Mouse (Mus musculus): ENCODE data around the gene Kif27. TPM values are rescaled to one million over a fixed set of nuclear protein-coding genes. Genes with fewer than 3 reads are reported as not detected.

The Kif27 gene
- polyA plus RNA-seq, 1 experiment from 2014 or later: 0.84 TPM

GRCm38 (mm10) chr13:58388379-58388778, 29.5 kb upstream of the Kif27 start:
- Histone ChIP-seq H3K27me3 (ENCODE audit: insufficient read depth, low read length) (no peaks in the 10 kb centered on the region), H3K36me3 (ENCODE audit: insufficient read depth, low read length) (peaks cover 15% of the 10 kb centered on the region), H3K9me3 (ENCODE audit: low read length) (no peaks in the 10 kb centered on the region), H3K4me3 (ENCODE audit: low read length) (no peak overlapping the region), H3K27ac (ENCODE audit: low read length) (no peak overlapping the region), H3K4me2 (replicated peaks; ENCODE audit: low read depth, low read length) (no peak overlapping the region), H3K9ac (replicated peaks; ENCODE audit: low read length) (no peak overlapping the region), H3K4me1 (ENCODE audit: insufficient read depth, low read length) (peaks cover 5% of the 10 kb centered on the region)
- 51% methylated on average over 3 of the region's 3 CpGs for WGBS
- no peak for ATAC-seq (ENCODE audit: low FRiP score, low TSS enrichment)

- Histone ChIP-seq H3K9me3 (ENCODE audit: low read length) (no peaks in the 10 kb centered on the region), H3K36me3 (ENCODE audit: insufficient read depth, low read length) (peaks cover 13% of the 10 kb centered on the region), H3K9ac (replicated peaks; ENCODE audit: low read length) (no peak overlapping the region), H3K4me3 (ENCODE audit: low read length) (no peak overlapping the region), H3K4me2 (replicated peaks; ENCODE audit: low read depth, low read length) (no peak overlapping the region), H3K4me1 (ENCODE audit: insufficient read depth, low read length) (peaks cover 5% of the 10 kb centered on the region), H3K27me3 (ENCODE audit: insufficient read depth, low read length) (no peaks in the 10 kb centered on the region), H3K27ac (ENCODE audit: low read length) (no peak overlapping the region)
- peak; percentile 52; the same call in 1 of the 2 replicates for ATAC-seq (ENCODE audit: low FRiP score, low TSS enrichment)
- 10% methylated on average over 7 of the region's 7 CpGs for WGBS
These were observed 29.0 kb upstream of the Kif27 start for GRCm38 (mm10) chr13:58387948-58388347.

- ATAC-seq (ENCODE audit: low FRiP score, low TSS enrichment): no peak
- 72% methylated on average over 7 of the region's 7 CpGs for WGBS
- H3K36me3 ChIP-seq (ENCODE audit: insufficient read depth, low read length): peaks cover 22% of the 10 kb centered on the region
- peak overlapping the region; percentile 86 for H3K4me2 ChIP-seq (replicated peaks; ENCODE audit: low read depth, low read length)
- H3K9me3 ChIP-seq (ENCODE audit: low read length): peaks cover 19% of the 10 kb centered on the region
- H3K27ac ChIP-seq (ENCODE audit: low read length): no peak overlapping the region
- H3K9ac ChIP-seq (replicated peaks; ENCODE audit: low read length): peak overlapping the region; percentile 81
- no peaks in the 10 kb centered on the region for H3K27me3 ChIP-seq (ENCODE audit: insufficient read depth, low read length)
- peaks cover 5% of the 10 kb centered on the region for H3K4me1 ChIP-seq (ENCODE audit: insufficient read depth, low read length)
- peak overlapping the region; percentile 69 for H3K4me3 ChIP-seq (ENCODE audit: low read length)
These were observed 26.6 kb upstream of the Kif27 start for GRCm38 (mm10) chr13:58385547-58385920.

- H3K4me1 ChIP-seq (ENCODE audit: insufficient read depth, low read length): peaks cover 5% of the 10 kb centered on the region
- no peak within 1 kb of the TSS for H3K27ac ChIP-seq (ENCODE audit: low read length)
- no peaks in the 10 kb centered on the region for H3K27me3 ChIP-seq (ENCODE audit: insufficient read depth, low read length)
- H3K9ac ChIP-seq (replicated peaks; ENCODE audit: low read length): peak within 1 kb of the TSS; percentile 81
- ATAC-seq (ENCODE audit: low FRiP score, low TSS enrichment): peak; percentile 81
- H3K4me3 ChIP-seq (ENCODE audit: low read length): peak within 1 kb of the TSS; percentile 69
- H3K36me3 ChIP-seq (ENCODE audit: insufficient read depth, low read length): peaks cover 26% of the 10 kb centered on the region
- 2% methylated on average over 80 of the region's 80 CpGs for WGBS
- peak within 1 kb of the TSS; percentile 86 for H3K4me2 ChIP-seq (replicated peaks; ENCODE audit: low read depth, low read length)
- H3K9me3 ChIP-seq (ENCODE audit: low read length): peaks cover 25% of the 10 kb centered on the region
These were observed 26.0 kb upstream of the Kif27 start, which contains the start of gene 2210016F16Rik for GRCm38 (mm10) chr13:58384779-58385546. TSS of gene 2210016F16Rik (minus strand) at chr13:58385225.

- H3K4me1 ChIP-seq (ENCODE audit: insufficient read depth, low read length): peaks cover 5% of the 10 kb centered on the region
- no peak for ATAC-seq (ENCODE audit: low FRiP score, low TSS enrichment)
- H3K36me3 ChIP-seq (ENCODE audit: insufficient read depth, low read length): peaks cover 26% of the 10 kb centered on the region
- peak overlapping the region; percentile 81 for H3K9ac ChIP-seq (replicated peaks; ENCODE audit: low read length)
- H3K9me3 ChIP-seq (ENCODE audit: low read length): peaks cover 25% of the 10 kb centered on the region
- H3K27me3 ChIP-seq (ENCODE audit: insufficient read depth, low read length): no peaks in the 10 kb centered on the region
- H3K4me2 ChIP-seq (replicated peaks; ENCODE audit: low read depth, low read length): peak overlapping the region; percentile 86
- H3K4me3 ChIP-seq (ENCODE audit: low read length): peak overlapping the region; percentile 69
- no peak overlapping the region for H3K27ac ChIP-seq (ENCODE audit: low read length)
- 42% methylated on average over 11 of the region's 11 CpGs for WGBS
These were observed 25.4 kb upstream of the Kif27 start for GRCm38 (mm10) chr13:58384371-58384770.

GRCm38 (mm10) chr13:58373153-58373470, 14.2 kb upstream of the Kif27 start:
- WGBS: 89% methylated on average over 2 of the region's 2 CpGs
- peaks cover 9% of the 10 kb centered on the region; the same call in 1 of the 2 replicates for H3K9me3 ChIP-seq (ENCODE audit: low read length)
- no peaks in the 10 kb centered on the region for H3K27me3 ChIP-seq (ENCODE audit: insufficient read depth, low read length)
- no peak for ATAC-seq (ENCODE audit: low FRiP score, low TSS enrichment)
- H3K4me1 ChIP-seq (ENCODE audit: insufficient read depth, low read length): no peaks in the 10 kb centered on the region
- no peak overlapping the region for H3K4me3 ChIP-seq (ENCODE audit: low read length)
- no peak overlapping the region for H3K27ac ChIP-seq (ENCODE audit: low read length)
- H3K4me2 ChIP-seq (replicated peaks; ENCODE audit: low read depth, low read length): no peak overlapping the region
- H3K9ac ChIP-seq (replicated peaks; ENCODE audit: low read length): no peak overlapping the region
- no peaks in the 10 kb centered on the region for H3K36me3 ChIP-seq (ENCODE audit: insufficient read depth, low read length)

GRCm38 (mm10) chr13:58372278-58373152, 13.6 kb upstream of the Kif27 start:
- Histone ChIP-seq H3K27me3 (ENCODE audit: insufficient read depth, low read length) (no peaks in the 10 kb centered on the region), H3K9me3 (ENCODE audit: low read length) (peaks cover 9% of the 10 kb centered on the region; the same call in 1 of the 2 replicates), H3K4me1 (ENCODE audit: insufficient read depth, low read length) (no peaks in the 10 kb centered on the region), H3K4me2 (replicated peaks; ENCODE audit: low read depth, low read length) (no peak overlapping the region), H3K9ac (replicated peaks; ENCODE audit: low read length) (no peak overlapping the region), H3K36me3 (ENCODE audit: insufficient read depth, low read length) (no peaks in the 10 kb centered on the region), H3K4me3 (ENCODE audit: low read length) (no peak overlapping the region), H3K27ac (ENCODE audit: low read length) (no peak overlapping the region)
- WGBS: 82% methylated on average over 5 of the region's 5 CpGs
- no peak for ATAC-seq (ENCODE audit: low FRiP score, low TSS enrichment)

- no peak overlapping the region for H3K4me3 ChIP-seq (ENCODE audit: low read length)
- no peaks in the 10 kb centered on the region for H3K9me3 ChIP-seq (ENCODE audit: low read length)
- H3K27ac ChIP-seq (ENCODE audit: low read length): no peak overlapping the region
- H3K9ac ChIP-seq (replicated peaks; ENCODE audit: low read length): no peak overlapping the region
- ATAC-seq (ENCODE audit: low FRiP score, low TSS enrichment): no peak
- H3K4me2 ChIP-seq (replicated peaks; ENCODE audit: low read depth, low read length): no peak overlapping the region
- H3K27me3 ChIP-seq (ENCODE audit: insufficient read depth, low read length): no peaks in the 10 kb centered on the region
- no peaks in the 10 kb centered on the region for H3K36me3 ChIP-seq (ENCODE audit: insufficient read depth, low read length)
- H3K4me1 ChIP-seq (ENCODE audit: insufficient read depth, low read length): no peaks in the 10 kb centered on the region
- WGBS: 70% methylated on average over 4 of the region's 4 CpGs
These were observed 9.9 kb upstream of the Kif27 start for GRCm38 (mm10) chr13:58368835-58369234.

GRCm38 (mm10) chr13:58367641-58368040, 8.7 kb upstream of the Kif27 start:
- no peak overlapping the region for H3K4me3 ChIP-seq (ENCODE audit: low read length)
- H3K36me3 ChIP-seq (ENCODE audit: insufficient read depth, low read length): no peaks in the 10 kb centered on the region
- no peaks in the 10 kb centered on the region for H3K9me3 ChIP-seq (ENCODE audit: low read length)
- no peak overlapping the region for H3K9ac ChIP-seq (replicated peaks; ENCODE audit: low read length)
- no peak overlapping the region for H3K27ac ChIP-seq (ENCODE audit: low read length)
- H3K4me2 ChIP-seq (replicated peaks; ENCODE audit: low read depth, low read length): no peak overlapping the region
- H3K4me1 ChIP-seq (ENCODE audit: insufficient read depth, low read length): no peaks in the 10 kb centered on the region
- no peak for ATAC-seq (ENCODE audit: low FRiP score, low TSS enrichment)
- H3K27me3 ChIP-seq (ENCODE audit: insufficient read depth, low read length): no peaks in the 10 kb centered on the region
- 74% methylated on average over 1 of the region's 1 CpGs for WGBS

GRCm38 (mm10) chr13:58366373-58366772, 7.5 kb upstream of the Kif27 start:
- no peak overlapping the region for H3K4me3 ChIP-seq (ENCODE audit: low read length)
- no peaks in the 10 kb centered on the region for H3K9me3 ChIP-seq (ENCODE audit: low read length)
- no peaks in the 10 kb centered on the region for H3K36me3 ChIP-seq (ENCODE audit: insufficient read depth, low read length)
- H3K27ac ChIP-seq (ENCODE audit: low read length): no peak overlapping the region
- no peaks in the 10 kb centered on the region for H3K4me1 ChIP-seq (ENCODE audit: insufficient read depth, low read length)
- WGBS: 84% methylated on average over 3 of the region's 3 CpGs
- no peak for ATAC-seq (ENCODE audit: low FRiP score, low TSS enrichment)
- no peak overlapping the region for H3K9ac ChIP-seq (replicated peaks; ENCODE audit: low read length)
- no peaks in the 10 kb centered on the region for H3K27me3 ChIP-seq (ENCODE audit: insufficient read depth, low read length)
- no peak overlapping the region for H3K4me2 ChIP-seq (replicated peaks; ENCODE audit: low read depth, low read length)

Measured in kidney, embryonic 16.5 days (tissue).